Mouse (Mus musculus) cerebellum, adult 2 months (tissue): ENCODE data around the gene Atg2a. TPM values are rescaled to one million over a fixed set of nuclear protein-coding genes. Genes with fewer than 3 reads are reported as not detected.

ENCODE experiments used
- DNase-seq, 2 experiments: peaks; one replicate each; pipeline ENCODE4 v3.0.0; 2021
- H3K27ac ChIP-seq: fragments of 200-500 bp; 2 replicates; pipeline ENCODE4 v1.5.1; 2012; ENCODE audit warnings: low read length, control low read depth, inconsistent platforms; ENCODE audit not compliant: insufficient read depth
- H3K27me3 ChIP-seq: fragments of 200-500 bp; 2 replicates; pipeline ENCODE4 v1.6.1; 2012; ENCODE audit warnings: inconsistent platforms, mild to moderate bottlenecking, low read length, moderate library complexity; ENCODE audit not compliant: control insufficient read depth, insufficient read depth
- H3K4me1 ChIP-seq: fragments of 200-500 bp; 2 replicates; pipeline ENCODE4 v1.6.1; 2011; ENCODE audit warnings: low read length; ENCODE audit not compliant: control insufficient read depth, insufficient read depth
- H3K4me3 ChIP-seq: fragments of 200-500 bp; replicated peaks from 2 replicates; pipeline ENCODE3; 2011; ENCODE audit warnings: mild to moderate bottlenecking, low read depth, low read length, control low read depth; ENCODE audit not compliant: insufficient read depth
- CTCF ChIP-seq: fragments of 200-500 bp; IDR thresholded peaks from 2 replicates; pipeline ENCODE4 v1.5.1; 2011; ENCODE audit warnings: low read depth, mild to moderate bottlenecking, control low read depth, low read length, moderate library complexity, borderline replicate concordance; ENCODE audit not compliant: insufficient read depth
- POLR2A ChIP-seq: fragments of 200-500 bp; IDR thresholded peaks from 2 replicates; pipeline ENCODE4 v1.6.1; 2011; ENCODE audit warnings: low read length, control low read depth, borderline replicate concordance; ENCODE audit not compliant: insufficient read depth
- WGBS: fragments of 180-500 bp; shearing (Covaris S2); methylation state at CpG from one replicate; pipeline ENCODE4 v1.1.7; 2018; 5-methylcytosine and 5-hydroxymethylcytosine counted together
- polyA plus RNA-seq: library from polyadenylated mRNA; depleted of rRNA; stranded (reverse); fragments of >200 nt; gene quantifications from 2 replicates; pipeline ENCODE4 v1.2.3, GENCODE M21; 2012

The Atg2a gene
- polyA plus RNA-seq, 1 experiment, result 40.8 TPM

DNA sequence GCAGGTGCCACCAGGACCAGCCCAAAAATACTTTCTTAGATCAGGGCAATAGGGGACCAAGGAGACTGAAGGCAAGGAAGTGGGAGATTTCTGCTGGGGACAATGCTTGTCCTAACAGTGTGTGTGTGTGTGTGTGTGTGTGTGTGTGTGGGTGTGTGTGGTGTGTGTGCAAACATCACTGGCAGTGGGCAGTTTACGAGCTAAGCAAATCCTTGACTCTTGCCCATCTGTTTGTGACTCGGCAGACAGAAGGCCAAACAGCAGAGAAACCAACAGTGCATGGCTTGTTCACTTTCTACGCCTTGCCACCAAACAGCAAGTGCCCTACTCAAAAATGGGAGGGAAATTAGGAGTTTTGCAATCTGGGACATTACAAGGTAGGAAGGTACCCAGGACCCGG lies 32.1 kb downstream of the Atg2a start:
- WGBS, result 38% methylated on average over 4 of the region's 4 CpGs

DNA sequence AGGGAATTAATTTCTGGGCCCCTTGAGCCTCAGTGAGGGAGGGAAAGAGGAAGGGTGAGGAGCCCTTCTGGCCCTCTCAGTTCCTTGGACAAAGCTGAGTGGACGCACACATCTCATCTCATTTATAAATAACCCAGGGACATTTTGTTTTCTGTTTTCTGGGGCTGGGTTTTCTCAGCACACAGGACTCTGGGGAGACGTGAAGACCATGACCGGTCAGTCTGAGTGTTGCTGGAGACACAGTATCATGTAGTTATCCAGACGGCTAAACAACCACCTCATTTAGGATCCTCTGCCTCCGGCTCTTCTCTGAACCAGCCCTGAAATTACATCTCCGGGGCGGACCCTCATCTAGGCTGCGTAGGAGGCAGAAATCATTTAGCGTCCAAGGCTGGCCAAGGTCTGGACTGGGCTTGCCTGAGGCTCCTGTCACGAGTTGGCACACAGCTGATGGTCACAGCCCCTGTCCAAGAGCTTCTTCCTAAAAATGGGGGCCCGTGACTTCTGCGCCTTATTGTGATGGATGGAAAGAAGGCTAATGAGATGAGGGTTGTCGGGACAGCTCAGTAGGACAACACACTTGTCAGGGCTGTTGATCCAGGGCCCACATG lies 32.6 kb downstream of the Atg2a start:
- 42% methylated on average over 13 of the region's 13 CpGs for WGBS
- Histone ChIP-seq H3K4me3 (no peak overlapping the region), H3K27ac (peak overlapping the region; percentile 43), H3K27me3 (no peaks in the 10 kb centered on the region), H3K4me1 (peaks cover 24% of the 10 kb centered on the region)
- TF ChIP-seq CTCF, result no peak
- TF ChIP-seq POLR2A, result no peak
- peak; percentile 54 to 64 for DNase-seq

More for the DNA sequence above, 32.1 kb downstream of the Atg2a start:
- H3K4me1 ChIP-seq, result peaks cover 28% of the 10 kb centered on the region
- no peaks in the 10 kb centered on the region for H3K27me3 ChIP-seq
- no peak overlapping the region for H3K4me3 ChIP-seq
- no peak overlapping the region for H3K27ac ChIP-seq
- peak in 1 of 2 experiments; percentile 28 for DNase-seq
- no peak for TF ChIP-seq POLR2A
- no peak for TF ChIP-seq CTCF

DNA sequence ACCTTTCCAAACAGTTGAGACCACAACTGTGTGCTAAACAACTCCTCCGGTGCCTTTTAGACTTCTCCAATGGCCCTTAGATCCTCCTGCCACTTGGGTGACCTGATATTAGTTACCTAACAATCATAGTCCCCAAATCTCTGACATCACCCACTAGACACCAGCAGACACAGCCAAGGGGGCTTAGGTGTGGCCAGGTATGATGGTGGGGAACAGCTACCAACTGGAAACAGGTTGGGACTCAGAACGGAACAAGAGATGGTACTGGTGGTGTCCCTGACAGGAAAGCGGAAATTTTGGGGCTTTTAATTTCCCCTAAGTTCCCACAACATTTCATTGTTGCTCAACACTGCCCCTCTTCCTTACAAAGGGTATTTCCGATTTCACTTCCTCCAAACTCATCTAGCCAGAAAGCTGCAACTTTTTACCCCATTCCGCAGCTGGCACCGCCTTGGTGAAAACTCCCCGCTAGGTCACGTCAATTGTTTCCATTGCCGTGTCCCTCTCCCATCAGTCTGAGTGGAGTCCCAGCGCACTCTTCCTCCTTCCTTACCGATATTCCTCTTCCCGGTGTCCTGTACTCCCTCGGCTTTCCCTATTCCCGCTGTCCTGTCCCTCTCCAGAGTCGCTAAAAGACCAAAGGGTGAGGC lies 34.4 kb downstream of the Atg2a start:
- peak overlapping the region; percentile 66 for H3K27ac ChIP-seq
- DNase-seq, result peak; percentile 36 to 37
- TF ChIP-seq POLR2A (no peak), CTCF (no peak)
- H3K27me3 ChIP-seq, result no peaks in the 10 kb centered on the region
- 13% methylated on average over 15 of the region's 15 CpGs for WGBS
- H3K4me3 ChIP-seq, result peak overlapping the region; percentile 73
- H3K4me1 ChIP-seq, result peaks cover 30% of the 10 kb centered on the region

DNA sequence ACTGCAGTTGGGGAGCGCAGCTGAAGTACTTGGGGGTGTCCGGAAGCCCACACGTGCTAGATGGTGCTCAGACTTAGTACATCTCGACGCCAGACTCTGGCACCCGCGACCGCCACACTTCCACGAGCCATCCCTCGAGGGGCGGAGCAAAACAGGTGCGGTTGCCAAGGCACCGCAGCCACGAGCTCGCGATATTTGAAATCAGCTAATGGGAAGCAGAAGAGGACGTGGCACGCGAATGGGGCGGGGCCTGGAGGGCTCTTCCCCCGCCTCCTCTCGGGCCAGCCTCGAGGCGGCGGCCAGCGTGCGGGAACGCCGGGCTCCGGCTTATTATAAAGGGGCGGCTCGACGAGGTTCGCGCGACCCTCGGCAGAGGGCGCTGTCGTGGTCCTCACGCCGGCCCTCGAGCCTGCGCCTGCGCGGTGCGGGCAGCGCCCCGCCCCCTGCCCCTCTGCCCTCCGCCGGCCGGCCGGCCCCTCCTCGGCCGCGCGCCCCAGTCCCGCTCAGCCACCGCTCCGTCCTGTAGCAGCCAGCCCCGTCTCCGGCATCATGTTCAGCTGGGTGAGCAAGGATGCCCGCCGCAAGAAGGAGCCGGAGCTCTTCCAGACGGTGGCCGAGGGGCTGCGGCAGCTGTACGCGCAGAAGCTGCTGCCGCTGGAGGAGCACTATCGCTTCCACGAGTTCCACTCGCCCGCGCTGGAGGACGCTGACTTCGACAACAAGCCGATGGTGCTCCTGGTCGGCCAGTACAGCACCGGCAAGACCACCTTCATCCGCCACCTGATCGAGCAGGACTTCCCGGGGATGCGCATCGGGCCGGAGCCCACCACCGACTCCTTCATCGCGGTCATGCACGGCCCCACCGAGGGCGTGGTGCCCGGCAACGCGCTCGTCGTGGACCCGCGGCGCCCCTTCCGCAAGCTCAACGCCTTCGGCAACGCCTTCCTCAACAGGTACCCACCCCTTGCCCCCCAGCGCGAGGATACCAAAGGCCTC lies 35.3 kb downstream of the Atg2a start, which contains the start of gene Ehd1:
Ehd1 (plus strand) TSS at position 300 of the 996 bp plus-strand sequence.
- peak; percentile 97 to 98 for DNase-seq
- Histone ChIP-seq H3K27ac (peak within 1 kb of the TSS; percentile 66), H3K4me1 (peaks cover 37% of the 10 kb centered on the region), H3K27me3 (no peaks in the 10 kb centered on the region), H3K4me3 (peak within 1 kb of the TSS; percentile 93)
- TF ChIP-seq POLR2A (peak; percentile 58), CTCF (peak; percentile 60)
- under 1% methylated on average over 106 of the region's 106 CpGs for WGBS

DNA sequence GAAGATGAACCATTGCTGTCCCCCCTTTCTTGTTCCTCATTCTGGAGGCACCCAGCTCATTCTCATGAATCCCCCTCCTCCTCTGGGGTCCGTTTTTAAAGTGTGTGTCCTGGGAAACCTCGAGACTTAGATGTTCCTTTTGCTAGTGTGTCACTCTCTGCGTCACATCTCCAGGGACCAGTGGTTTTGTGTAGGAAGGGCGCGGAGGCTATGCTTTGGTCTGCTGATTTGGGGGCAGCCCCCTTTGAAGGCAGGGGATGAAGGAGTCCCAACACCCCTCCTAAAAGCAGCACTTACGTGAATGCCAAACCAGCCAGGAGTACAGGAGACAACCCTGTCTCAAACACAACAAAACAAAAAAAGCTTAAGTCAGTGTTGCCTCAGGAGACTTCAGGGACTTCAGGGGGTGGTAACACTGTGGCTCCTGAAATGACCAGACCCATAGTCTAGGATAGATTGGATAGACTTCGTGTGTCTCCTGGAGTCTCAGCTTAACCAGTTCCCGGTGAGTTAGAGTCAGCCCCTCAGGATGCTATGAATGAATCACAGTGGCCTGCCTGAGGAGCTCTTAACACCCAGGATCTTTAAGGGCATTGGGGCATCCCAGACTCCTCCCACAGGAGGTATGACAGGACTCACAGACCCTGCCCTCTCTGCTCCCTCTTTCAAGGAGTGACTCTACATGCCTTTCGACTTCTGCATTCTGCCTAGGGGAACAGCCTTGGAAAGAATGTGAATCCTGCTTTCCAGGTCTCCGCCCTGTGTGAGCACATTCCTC lies 36.4 kb downstream of the Atg2a start:
- peak; percentile 35; the same call in 1 of the 2 replicates for TF ChIP-seq POLR2A
- TF ChIP-seq CTCF, result no peak

GRCm38 (mm10) chr19:6278439-6279073 lies 37.1 kb downstream of the Atg2a start:
- no peak for DNase-seq
- Histone ChIP-seq H3K4me3 (peak overlapping the region; percentile 93), H3K27ac (peak overlapping the region; percentile 16), H3K27me3 (no peaks in the 10 kb centered on the region), H3K4me1 (peaks cover 40% of the 10 kb centered on the region)
- TF ChIP-seq CTCF (no peak), POLR2A (no peak)
- 13% methylated on average over 6 of the region's 6 CpGs for WGBS

More for the DNA sequence above, 36.4 kb downstream of the Atg2a start:
- WGBS, result under 1% methylated on average over 10 of the region's 10 CpGs
- Histone ChIP-seq H3K4me1 (peaks cover 37% of the 10 kb centered on the region), H3K27ac (peak overlapping the region; percentile 16), H3K4me3 (peak overlapping the region; percentile 93), H3K27me3 (no peaks in the 10 kb centered on the region)
- peak; percentile 72 to 80 for DNase-seq
